Mouse (Mus musculus): ENCODE results near the gene Trappc2l.
A peak's percentile ranks its signal among the peaks of the same experiment; 100 is the strongest.
"Not testable (repeated sequence)": the region's sequence is repeated elsewhere in the genome, so short reads cannot be mapped to it uniquely, and the experiment has no call there.

Gene Trappc2l

DNA sequence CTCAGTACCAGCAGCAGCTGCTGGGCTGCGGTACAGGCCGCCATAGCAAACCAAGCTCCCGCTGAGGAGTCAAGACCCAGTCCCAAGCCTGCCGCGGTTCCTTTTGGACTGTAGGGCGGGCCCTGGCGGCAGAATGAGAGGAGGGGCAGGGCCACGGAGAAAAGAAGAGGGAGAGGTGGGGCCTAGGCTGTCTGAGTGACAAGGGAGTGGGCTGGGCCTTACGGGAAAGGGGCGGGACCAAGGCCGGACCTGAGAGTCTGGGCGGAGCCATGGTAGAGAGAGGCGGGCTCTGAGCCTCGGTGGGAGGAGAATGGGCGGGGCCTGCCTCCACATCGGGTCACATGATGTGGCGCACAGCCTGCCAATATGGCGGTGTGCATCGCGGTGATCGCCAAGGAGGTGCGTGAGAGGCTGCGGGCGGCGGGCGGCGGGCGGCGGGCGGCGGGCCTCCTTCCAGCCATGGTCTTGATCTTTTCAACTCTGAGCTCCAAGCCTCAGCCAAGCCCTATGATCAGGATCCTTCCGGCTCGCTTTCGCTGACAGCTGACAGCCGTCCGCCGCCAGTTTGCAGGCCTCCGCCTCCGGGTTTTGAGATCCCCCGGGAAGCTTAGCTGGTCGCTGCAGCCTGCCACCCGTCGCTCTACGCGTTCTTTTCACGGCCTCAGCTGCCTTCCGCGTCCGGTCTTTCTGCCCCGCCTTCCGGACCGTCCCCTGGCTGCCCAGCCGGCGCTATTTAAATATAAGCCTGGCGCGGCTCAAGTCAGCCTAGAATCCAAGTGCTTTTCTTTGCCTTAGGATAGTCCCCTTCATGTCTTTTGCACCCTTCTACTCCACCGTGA is at the start of gene Trappc2l, which contains the start of gene Galns:
Trappc2l (plus strand) TSS at position 346 of the 839 bp plus-strand sequence.
Galns (minus strand) TSS at position 169 of the 839 bp plus-strand sequence.
- DNase-seq (ENCODE audit: low read depth, low spot score): peak; percentile 98

- no peak for DNase-seq (ENCODE audit: low read depth, low spot score)
Measured at GRCm38 (mm10) chr8:122564363-122565352, 46.8 kb upstream of the Trappc2l start.

DNA sequence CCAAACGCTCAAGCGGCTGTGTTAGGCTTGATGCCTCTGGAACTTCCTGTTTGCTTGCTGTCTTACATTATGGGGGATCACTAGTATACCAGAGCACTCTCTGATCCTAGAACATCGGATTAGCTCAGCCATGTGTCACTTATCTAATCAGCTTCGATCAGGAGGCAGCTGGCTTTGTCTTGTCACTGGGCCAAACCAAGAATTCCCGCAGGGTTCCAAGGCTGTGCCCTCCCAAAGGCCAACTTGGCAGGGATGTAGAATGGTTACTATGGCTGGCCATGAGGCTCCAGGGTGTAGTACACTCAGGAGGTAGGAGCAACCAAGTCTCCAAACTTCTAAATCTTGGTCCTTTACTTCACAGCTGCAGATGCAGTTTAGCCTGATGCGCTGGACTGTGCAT is 44.7 kb upstream of the Trappc2l start:
- DNase-seq (ENCODE audit: low read depth, low spot score): peak; percentile 78

- DNase-seq (ENCODE audit: low read depth, low spot score): peak; percentile 97
Measured at GRCm38 (mm10) chr8:122567361-122568108, 43.9 kb upstream of the Trappc2l start, which contains the start of gene Cdt1. Cdt1 (plus strand) TSS chr8:122568015.

- peak; percentile 45 for DNase-seq (ENCODE audit: low read depth, low spot score)
Measured at GRCm38 (mm10) chr8:122568109-122568504, 43.3 kb upstream of the Trappc2l start.

GRCm38 (mm10) chr8:122568881-122569309 is 42.5 kb upstream of the Trappc2l start:
- DNase-seq (ENCODE audit: low read depth, low spot score): peak; percentile 62

DNA sequence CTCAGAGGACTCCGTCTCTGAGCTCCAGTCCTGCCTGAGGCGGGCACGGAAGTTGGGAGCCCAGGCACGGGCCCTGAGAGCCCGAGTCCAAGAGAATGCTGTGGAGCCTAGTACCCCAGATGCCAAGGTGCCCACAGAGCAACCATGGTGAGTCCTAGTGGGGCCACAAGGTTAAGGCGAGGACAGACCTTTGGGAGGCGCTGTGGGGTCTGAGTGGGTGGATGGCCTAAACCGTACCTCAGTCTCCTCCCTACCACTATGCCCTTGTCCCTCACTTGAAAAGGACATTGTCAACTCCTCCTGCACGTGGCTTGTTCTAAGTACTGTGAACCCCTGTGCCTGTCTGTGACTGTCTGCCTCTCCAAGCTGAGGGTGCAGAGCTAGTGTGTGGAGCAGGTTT is 42.1 kb upstream of the Trappc2l start:
- DNase-seq (ENCODE audit: low read depth, low spot score): no peak

GRCm38 (mm10) chr8:122569996-122570395 is 41.4 kb upstream of the Trappc2l start:
- DNase-seq (ENCODE audit: low read depth, low spot score): no peak

- no peak for DNase-seq (ENCODE audit: low read depth, low spot score)
Measured at GRCm38 (mm10) chr8:122571153-122571552, 40.3 kb upstream of the Trappc2l start.

DNA sequence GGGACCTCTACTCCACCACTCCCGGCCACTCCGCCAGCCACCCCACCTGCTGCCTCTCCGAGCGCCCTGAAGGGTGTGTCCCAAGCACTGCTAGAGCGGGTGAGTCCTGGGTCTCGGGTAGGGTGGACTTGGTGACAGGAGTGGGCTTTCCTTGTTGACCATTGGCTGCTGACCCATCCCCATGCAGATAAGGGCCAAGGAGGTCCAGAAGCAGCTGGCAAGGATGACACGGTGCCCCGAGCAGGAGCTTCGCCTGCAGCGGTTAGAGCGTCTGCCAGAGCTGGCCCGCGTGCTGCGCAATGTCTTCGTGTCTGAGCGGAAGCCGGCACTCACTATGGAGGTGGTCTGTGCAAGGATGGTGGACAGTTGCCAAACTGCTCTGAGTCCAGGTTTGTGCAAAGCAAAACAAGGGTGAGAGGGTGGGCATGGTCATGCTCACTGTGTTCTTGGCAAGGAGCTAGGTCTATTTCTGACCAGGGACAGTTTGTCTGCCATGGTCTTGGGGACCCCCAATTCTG is 39.6 kb upstream of the Trappc2l start:
- DNase-seq (ENCODE audit: low read depth, low spot score): no peak

DNA sequence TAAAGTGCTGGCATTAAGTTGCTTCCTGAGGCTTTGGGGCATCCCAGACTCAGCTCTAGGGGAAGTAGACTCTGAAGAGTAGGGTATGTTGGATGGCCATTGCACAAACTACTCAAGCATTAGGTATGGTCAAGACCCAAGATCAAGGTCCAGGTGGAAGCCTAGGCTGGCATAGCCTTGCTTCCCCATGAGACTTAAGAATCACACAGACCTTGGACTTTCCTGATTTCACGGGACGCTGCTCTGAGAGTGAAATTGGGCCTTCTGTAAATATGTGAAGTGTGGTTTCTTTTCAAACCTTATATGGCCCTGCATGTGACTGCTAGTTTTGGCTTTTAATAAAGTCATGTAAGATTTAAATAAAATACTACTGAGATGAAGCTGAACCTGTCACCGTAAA is 38.7 kb upstream of the Trappc2l start:
- DNase-seq (ENCODE audit: low read depth, low spot score): no peak

GRCm38 (mm10) chr8:122573176-122573575 is 38.3 kb upstream of the Trappc2l start:
- not testable (repeated sequence) for DNase-seq (ENCODE audit: low read depth, low spot score)

DNA sequence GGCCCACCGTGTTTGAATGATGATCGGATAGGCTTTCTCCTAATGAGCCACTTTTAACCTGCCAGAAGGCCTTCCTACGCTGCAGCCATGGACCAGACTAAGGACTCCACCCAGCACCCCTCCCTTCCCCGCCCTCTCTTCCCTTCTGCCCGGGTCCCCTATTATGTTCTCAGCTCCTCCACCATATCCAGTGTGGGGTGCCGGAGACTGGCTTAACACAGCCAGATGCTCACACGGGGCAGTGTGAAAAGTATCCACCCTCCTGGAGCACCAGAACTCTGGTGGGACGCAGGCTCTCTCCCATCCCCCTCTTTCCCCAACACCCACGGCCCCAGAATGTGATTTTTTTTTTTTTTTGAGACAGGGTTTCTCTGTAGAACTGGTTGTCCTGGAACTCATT is 37.9 kb upstream of the Trappc2l start:
- no peak for DNase-seq (ENCODE audit: low read depth, low spot score)

GRCm38 (mm10) chr8:122574264-122574663 is 37.2 kb upstream of the Trappc2l start:
- no peak for DNase-seq (ENCODE audit: low read depth, low spot score)

- DNase-seq (ENCODE audit: low read depth, low spot score): peak; percentile 56
Measured at GRCm38 (mm10) chr8:122574667-122575251, 36.7 kb upstream of the Trappc2l start.

DNA sequence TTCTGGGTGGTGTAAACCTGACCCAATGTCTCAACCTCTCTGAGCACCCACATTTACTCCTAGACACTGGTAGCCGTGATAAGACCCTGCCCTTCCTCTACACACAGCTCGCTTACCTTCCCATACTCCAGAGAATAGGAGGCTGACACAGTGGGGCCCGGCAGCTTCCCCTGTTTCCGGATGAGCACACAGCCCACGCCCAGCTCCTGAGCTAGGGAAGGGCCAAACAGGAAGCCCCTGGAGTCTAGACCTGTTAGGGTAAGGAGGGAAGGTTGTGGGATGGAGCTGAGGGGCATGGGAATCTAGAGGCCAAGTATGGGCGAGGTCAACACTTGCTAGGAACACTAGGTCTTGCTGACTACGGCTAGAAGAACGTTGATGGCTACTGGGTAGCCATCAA is 36.2 kb upstream of the Trappc2l start:
- DNase-seq (ENCODE audit: low read depth, low spot score): no peak

GRCm38 (mm10) chr8:122575735-122576647 is 35.4 kb upstream of the Trappc2l start:
- peak; percentile 44 for DNase-seq (ENCODE audit: low read depth, low spot score)

DNA sequence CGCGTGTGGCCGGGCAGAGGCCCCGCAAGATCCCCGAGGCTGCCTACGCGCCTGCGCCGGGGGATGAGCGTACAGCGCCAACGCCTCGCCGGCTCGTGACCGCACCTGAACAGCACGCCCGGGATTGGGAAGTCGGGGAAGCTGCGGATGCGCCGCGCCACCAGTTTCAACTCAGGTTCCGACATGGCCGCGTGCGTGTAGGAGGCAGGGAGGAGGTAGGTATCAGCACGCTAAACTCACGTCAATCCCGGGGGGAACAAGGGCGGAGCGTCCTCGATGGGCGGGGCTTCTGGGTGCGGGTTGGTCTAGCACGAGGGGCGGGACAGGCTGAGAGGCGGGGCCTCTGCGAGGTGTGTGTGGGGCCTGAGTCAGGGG is 34.8 kb upstream of the Trappc2l start, which contains the start of gene Aprt:
Aprt (minus strand) TSS at position 262 of the 375 bp plus-strand sequence.
- peak; percentile 97 for DNase-seq (ENCODE audit: low read depth, low spot score)

DNA sequence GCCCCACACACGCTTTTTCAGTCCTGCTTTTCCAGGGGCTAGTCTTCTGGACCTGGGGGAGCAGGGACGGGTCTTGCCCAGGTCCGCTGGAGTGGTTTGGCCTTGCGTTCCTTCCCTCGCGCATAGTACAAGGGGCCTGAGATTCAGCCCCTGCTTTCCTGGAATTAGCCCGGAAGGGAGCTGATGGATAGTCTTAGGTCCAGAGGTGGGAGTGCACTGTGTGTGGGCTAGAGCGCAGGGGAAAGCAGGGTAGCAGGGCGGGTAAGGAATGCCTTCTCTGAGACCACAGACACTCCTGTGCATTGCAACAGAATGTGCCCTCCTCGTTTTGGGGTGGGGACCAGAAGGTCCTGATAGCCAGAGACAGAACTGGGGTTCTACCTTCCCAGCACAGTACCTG is 34.3 kb upstream of the Trappc2l start:
- DNase-seq (ENCODE audit: low read depth, low spot score): no peak

DNA sequence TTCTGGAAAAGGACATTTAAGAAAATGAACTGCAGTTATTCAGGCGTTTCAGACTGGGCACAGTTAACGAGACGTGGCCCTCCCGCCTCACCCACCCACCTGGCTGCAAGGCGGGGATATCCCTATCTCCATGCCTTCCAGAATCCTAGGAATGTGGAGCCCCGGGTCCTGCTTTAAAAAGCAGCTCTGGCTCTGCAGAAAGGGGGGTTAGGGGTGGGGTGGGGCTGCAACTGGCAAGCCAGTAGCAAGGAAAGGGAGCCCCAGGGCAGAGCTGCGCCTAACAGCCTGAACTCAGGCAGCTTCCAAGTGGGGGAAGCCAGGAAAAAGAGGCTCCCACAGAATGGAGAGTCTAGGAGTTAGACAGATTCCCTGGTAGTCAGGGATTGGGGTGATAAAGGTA is 32.2 kb upstream of the Trappc2l start:
- DNase-seq (ENCODE audit: low read depth, low spot score): no peak

Data from 3T3-L1 (cell line).